Mouse (Mus musculus) G1E-ER4 (cell line): Measurements from ENCODE around the gene Scn5a. TPM values are rescaled to one million over a fixed set of nuclear protein-coding genes. Genes with fewer than 3 reads are reported as not detected.

Experiments used
- GATA1 ChIP-seq: IDR thresholded peaks from one replicate; pipeline ENCODE4 v1.8.0; 2012; ENCODE audit warnings: low read length, inconsistent platforms
- polyA plus RNA-seq: library from polyadenylated mRNA; stranded (reverse); fragments of >175 nt; gene quantifications from 2 replicates; pipeline ENCODE4 v1.2.3, GENCODE M21; 2012

Scn5a gene
- polyA plus RNA-seq, 1 experiment: not detected

DNA sequence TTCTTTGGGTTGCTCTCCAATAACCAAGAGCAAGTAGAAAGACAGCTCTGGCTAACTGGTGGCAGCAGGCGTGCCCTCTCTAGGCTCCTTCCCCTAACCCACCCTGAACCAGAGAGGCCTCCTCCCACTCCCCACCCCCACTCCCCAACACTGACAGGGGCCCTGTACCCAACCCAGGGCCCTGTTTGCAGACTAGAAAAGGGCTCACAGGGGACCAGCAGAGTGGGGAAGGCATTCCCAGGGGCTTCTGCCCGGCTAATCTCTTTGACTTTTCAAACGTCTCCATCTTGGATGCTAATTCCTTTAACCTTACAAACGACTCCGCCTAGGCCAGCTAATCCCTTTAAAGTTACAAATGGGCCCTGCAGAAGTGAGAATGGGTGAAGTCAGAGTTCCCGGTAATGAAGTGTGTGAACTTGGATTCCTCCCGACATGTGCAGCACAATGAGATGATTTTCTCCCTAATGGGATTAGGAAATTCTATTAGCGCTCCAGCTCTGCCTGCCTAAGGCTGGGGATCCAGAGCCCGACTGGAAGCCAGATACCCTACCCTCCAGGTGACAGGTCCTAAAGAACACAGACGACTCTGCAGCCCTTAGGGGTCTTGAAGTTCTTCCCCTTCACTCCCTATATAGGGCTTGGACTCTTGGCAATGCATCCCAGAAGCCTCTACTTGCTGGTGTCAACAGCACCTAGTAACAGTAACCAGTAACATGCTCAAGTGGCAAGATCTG is 47.0 kb downstream of the Scn5a start:
- TF ChIP-seq GATA1: no peak

DNA sequence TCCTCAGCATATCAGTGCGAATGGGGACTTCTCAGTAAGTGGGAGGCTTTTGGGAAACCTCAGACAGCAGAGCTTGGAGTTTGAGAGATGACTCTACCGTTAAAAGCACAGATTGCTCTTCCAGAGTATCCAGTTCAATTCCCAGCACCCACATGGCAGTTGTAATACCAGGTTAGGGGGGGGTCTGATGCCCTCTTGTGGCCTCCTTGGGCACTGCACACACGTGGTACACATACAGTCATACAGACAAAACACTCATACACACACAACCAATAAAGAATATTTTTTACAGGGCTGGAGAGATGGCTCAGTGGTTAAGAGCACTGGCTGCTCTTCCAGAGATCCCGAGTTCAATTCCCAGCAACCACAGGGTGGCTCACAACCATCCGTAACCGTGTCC is 54.3 kb downstream of the Scn5a start:
- TF ChIP-seq GATA1: no peak

DNA sequence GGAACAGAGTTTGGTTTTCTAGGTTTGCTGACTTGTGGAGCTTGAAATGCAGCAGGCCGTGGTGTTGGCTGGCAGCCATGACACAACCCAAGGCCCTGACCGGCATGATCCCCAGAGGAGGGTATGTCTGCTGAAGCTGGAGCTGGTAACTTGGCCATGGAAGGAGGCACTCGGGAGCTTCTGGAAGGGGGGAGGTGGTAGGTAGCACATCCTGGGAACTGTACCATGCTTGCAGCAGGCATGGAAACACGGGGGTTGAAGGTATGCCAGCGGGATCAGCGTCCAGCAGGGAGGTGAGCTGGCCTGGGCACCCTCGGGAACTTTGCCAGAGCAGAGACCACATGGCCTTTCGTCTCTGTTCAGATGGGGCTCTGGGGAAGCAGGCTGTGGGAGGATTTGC is 55.5 kb downstream of the Scn5a start:
- TF ChIP-seq GATA1: no peak

DNA sequence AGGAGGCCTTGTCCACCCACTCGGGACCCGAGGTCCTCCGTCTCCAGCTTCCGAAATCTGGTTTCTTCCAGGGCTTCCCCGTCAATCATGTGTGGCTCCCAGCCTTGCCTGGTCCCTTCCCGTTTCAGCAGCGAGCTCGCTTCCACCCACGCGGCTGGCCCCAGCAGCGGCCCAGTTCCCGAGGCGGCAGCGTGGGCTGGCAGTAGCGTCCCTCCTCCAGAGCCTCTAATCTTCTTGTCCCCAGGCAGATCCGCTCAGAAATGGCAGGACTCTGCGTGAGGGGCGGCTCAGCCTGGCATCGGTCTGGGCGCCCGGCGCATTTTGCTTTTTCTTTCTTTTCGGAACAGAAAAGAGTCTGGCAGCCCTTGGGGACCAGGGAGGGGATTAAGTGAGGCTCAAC is 59.7 kb downstream of the Scn5a start:
- TF ChIP-seq GATA1: no peak

DNA sequence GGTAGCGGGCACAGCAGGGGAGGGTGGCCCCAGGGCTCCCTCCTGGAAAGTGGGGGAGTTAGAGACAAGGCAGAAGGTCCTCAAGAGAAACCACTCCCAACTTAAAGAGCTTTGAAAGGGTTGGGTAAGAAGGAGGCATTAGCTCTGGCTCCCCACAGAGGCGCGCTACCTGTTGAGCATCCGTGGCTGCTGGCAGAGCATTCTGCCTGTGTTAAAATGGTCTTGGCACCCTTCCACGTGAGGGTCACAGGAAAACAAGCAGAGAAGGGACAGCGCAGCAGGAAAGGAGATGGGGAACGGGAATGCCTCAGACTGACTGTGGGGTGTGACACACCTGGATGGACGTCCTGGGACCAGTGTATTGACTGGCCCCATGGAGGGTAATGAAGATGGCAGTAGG is 60.6 kb downstream of the Scn5a start:
- TF ChIP-seq GATA1: no peak

DNA sequence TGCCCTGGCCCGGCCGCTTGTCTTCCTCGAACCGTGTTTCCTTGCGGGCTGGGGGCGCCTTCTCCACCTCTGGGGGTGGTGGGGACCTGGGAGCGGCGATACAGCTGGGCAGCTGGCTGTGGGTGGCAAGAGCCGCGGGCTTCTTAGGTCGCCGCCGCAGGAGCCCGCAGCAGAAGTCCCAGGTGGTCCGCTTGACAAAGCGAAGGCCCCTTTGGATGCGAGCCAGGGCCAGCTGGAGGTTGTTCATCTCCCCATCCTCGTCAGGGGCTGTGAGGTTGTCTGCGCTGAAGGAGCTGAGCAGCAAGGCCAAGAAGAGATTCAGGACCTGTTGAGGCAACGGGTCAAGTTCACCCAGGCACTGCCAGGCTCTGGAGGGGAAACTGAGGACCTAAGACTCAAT is 61.3 kb downstream of the Scn5a start:
- no peak for TF ChIP-seq GATA1

DNA sequence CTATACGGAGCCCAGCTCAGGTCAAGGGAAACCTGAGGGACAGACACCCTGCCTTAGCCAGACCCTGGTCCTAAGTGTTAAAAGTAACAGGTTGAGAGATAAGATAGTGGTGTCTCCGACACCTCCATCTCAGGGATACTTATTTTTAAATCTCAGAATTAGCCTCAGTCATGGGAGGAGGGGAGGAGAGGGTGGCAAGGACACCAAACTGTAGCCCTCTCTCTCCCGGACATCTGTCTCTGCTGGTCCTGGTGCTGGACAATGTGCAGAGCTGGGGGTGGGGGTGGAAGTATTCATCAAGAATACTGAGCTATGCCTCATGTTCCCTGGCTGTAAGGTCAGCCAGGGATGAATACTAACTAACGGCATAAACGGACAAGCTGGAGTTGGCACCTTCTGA is 62.0 kb downstream of the Scn5a start:
- TF ChIP-seq GATA1: no peak

DNA sequence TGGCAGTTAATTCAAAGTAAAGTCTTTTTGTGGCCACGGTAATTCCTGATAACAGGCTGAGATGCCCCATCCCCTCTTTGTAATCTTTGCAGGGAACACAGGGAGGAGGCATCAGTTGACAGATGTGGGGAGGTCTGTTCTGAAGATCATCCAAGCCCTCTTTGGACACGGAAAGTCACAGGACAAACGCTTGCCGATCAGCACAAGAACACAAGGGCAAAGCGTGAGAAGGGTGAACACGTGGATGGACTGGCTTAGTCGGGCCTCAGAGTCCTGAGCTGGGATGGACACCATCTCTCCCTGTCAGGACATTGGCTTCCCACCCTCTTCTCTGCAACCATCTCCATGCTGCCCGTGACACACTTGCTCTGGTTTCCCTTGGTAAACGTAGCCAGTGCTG is 63.4 kb downstream of the Scn5a start:
- no peak for TF ChIP-seq GATA1

DNA sequence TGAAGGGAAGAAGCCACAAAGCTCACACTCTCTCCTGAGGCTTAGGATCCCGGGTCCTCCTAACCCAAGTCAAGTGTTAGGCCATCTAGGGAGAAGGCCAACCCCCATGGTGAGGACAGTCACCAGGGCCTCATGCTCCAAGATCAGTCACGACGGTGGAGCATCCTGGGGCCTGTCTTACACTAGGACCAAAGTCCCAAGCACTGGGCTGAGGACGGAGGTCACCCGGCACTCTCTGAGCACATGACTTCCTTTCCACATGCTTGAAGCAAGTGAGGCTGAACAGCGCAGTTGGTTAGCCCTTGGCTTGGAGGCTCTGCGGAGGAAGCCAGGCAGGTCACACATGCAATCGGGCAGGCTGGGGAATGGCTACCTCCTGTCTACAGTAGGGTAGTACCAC is 63.8 kb downstream of the Scn5a start:
- no peak for TF ChIP-seq GATA1

DNA sequence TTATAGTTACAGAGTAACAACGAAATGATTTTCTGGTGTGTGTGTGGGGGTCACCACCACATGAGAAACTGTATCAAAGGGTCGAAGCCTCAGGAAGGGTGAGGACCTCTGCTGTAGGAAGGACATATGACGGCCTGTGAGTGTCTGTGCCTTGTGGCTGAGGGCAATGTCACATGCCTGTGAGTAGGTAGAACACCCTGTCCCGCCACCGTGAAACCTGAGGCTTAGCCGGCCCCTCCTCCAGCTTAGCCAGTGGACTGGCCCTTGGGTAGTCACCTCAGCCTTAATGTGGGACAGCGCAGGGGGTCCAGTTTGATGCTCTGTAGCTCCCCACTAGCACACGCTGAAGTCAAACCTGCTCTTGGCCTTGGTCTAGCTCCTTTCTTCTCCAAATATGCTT is 65.0 kb downstream of the Scn5a start:
- no peak for TF ChIP-seq GATA1

DNA sequence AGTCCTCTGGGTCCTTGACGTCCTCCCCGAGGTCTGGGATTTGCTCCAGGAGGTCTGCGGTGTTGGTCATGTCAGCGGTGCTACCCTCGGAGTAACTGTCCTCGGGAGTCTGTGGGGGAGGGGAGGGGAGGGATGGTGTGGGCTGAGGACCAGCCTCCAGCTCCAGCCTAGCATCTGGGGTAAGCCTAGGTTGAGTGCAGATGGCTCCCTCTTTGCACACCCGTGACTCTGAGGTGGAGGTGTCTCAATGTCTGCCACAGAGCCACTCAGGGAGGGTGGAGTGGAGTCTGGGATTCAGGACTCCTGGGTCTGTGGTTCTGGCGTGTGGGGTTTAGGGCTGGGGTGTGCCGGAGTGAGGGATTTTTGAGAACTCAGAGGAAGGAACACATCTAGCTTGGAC is 65.8 kb downstream of the Scn5a start:
- no peak for TF ChIP-seq GATA1

DNA sequence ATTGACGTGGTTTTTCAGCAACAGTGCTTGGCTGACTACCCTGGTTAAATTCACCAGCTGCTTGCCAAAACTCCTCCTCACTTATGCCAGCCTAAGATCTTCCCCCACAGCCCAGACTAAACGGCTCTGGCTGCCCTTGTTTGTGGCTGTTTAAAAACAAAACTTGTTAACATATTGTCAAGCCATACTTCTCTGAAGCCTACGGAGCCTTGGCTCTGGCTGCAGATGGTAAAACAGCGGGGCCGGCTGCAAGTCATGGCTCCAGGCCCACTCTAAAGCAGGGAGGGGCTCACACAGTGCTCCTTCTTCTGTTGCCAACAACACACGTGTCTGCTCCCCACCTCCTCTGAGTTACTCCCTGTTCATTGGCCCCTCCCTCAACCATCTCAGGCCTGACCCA is 67.9 kb downstream of the Scn5a start:
- TF ChIP-seq GATA1: no peak

DNA sequence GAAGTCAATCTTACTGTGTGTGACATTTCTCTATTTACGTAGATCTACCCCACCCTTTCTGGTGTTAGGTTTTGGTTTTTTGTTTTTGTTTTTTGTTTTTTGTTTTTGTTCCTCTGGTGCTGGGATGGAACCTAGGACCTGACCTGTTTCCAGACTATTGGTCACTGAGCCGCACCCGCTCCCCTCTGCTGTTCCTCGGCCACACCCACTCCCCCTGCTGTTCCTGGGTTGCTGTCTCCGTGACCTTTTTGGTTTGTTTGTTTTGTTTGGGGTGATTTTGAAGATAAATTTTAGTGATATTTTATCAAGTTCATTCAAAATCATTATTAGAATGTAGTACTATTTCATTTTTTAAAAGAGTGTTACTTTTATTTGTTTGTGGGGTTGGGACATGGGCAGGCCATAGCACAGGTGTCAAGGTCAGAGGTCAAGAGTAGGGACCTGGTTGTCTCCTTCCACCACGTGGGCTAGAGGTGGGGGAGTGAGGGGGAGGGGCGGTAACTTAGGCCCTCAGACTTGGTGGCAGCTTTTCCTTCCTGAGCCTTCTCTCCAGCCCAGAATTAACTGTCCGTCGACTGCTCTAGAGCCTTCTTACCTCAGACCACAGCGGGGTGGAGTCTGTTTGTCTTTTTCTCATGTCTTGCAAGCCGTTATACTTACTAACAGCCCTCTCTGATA is 73.7 kb downstream of the Scn5a start:
- TF ChIP-seq GATA1: no peak

DNA sequence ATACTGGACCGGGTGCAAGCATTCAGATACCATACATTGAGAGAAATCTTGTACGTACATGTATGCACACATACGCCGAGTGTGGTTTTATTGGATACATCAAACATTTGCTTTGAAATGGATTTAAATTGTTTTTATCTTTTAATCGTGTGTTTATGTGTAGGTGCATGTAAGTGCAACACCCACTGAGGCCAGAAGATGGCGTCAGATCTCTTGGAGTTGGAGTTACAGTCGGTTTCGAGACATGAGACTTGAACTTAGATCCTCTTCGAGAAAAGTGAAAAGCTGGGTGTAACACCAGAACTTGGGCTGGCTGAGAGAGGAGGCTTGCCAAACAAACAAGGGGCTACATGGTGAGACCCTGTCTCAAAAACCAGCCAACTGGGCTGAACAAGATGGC is 75.2 kb downstream of the Scn5a start:
- TF ChIP-seq GATA1: no peak

DNA sequence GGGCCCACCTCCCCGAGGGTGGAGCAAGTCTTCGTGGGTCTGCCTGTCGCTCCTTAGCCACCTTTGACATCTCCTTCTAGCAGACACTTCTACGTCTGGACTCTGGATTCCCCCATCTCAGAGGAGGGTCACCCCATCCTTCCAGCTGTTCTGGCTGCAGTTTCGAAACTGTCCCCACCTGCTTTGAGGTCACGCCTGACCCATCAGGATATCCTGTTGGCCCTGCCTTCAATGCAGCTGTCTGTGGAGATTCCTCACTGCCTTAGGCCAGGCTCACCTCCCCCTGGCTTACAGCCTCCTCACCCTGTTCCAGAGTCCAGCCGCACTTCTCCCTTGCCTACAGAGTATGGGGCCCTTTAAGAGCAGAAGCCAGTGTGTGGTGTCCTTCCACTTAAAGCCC is 79.9 kb downstream of the Scn5a start:
- TF ChIP-seq GATA1: no peak

DNA sequence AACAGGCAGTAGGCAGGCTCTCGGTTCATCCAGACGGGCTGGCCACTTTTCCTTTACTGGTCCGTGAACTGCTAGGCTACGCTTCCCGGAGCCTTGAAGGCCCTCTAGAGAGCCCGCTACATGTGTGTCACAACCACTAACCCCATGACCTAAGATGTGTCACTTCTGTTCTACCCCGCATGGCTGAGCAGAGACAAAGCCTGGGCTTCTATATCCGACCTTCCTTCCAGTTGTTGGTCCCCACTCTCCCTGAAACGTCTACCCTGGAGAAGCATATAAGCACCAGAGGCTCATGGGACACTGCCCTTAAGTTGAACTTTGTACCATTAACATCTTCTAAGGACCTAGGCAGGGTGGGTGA is 80.6 kb downstream of the Scn5a start:
- no peak for TF ChIP-seq GATA1

DNA sequence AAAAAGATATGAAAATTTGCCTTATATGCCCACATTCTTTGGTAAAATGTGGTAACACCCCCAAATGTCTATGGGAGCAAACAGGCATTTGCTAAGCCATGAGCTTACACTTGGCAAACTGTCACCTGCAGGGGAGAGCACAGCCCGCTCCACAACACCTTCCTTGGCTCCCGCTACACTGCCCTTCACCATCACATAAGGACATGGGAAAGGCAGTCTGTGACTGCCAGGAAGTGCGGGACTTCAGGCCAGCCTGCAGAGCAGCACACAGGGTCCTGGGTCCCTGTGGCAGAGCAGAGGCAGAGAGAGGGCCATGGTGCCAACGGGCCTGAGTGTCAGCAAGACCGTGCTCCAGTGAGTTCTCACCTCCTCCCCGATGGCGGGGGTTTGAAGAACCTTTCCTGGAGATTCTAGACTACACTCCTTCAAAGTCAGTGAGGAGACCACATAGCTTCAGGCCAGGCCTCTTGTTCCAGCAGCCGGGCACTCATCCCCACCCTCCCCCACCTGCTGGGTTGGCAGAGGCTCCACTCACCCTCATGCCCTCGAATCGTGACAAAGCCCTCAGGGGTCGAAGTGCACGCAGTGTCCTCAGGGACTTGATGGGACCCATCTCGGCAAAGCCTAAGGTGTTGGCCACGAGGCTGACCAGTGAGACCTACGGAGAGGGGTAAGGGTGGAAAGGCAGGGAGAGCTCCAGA is 81.1 kb downstream of the Scn5a start:
- no peak for TF ChIP-seq GATA1
